Mouse (Mus musculus): ENCODE results near the gene Apip. TPM values are rescaled to one million over a fixed set of nuclear protein-coding genes. Genes with fewer than 3 reads are reported as not detected.

The Apip gene
- polyA plus RNA-seq, 1 experiment from 2014 or later, result 85.0 TPM

DNA sequence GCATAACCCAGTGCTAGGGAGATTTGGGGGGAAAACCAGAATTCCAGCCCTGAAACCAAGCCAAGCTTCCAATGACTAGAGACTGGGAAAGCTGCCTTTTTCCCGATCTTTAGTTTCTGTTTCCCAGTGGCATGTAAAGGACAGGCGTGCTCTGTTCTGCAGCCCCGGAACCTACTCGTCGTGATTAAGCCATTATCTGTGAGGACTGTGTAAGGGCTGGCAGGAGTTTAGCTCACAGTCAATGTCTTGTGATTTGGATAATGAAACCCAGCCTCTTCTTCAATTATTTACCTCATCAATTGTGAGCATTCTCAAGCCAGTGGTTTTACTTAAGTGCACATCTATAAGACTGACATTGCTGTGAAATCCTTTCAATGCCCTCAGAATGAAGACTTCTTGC, 43.7 kb downstream of the Apip start:
- no peak for DNase-seq (ENCODE audit: low spot score)
- Histone ChIP-seq H3K4me2 (ENCODE audit: low read depth, low read length) (no peak overlapping the region), H3K4me3 (ENCODE audit: low read depth, low read length) (no peak overlapping the region), H3K9ac (replicated peaks; ENCODE audit: low read length) (no peak overlapping the region), H3K36me3 (replicated peaks; ENCODE audit: control insufficient read depth, insufficient read depth, low read depth, low read length) (no peaks in the 10 kb centered on the region), H3K9me3 (replicated peaks; ENCODE audit: control insufficient read depth, low read length) (no peaks in the 10 kb centered on the region), H3K4me1 (ENCODE audit: control insufficient read depth, insufficient read depth, low read length) (no peaks in the 10 kb centered on the region), H3K27me3 (ENCODE audit: control insufficient read depth, insufficient read depth, low read length) (no peaks in the 10 kb centered on the region), H3K27ac (replicated peaks; ENCODE audit: low read depth, low read length) (no peak overlapping the region)
- no peak for ATAC-seq (replicated peaks; ENCODE audit: insufficient number of reproducible peaks, low FRiP score, low TSS enrichment, low read depth)
- WGBS, result 76% methylated on average over 5 of the region's 5 CpGs

DNA sequence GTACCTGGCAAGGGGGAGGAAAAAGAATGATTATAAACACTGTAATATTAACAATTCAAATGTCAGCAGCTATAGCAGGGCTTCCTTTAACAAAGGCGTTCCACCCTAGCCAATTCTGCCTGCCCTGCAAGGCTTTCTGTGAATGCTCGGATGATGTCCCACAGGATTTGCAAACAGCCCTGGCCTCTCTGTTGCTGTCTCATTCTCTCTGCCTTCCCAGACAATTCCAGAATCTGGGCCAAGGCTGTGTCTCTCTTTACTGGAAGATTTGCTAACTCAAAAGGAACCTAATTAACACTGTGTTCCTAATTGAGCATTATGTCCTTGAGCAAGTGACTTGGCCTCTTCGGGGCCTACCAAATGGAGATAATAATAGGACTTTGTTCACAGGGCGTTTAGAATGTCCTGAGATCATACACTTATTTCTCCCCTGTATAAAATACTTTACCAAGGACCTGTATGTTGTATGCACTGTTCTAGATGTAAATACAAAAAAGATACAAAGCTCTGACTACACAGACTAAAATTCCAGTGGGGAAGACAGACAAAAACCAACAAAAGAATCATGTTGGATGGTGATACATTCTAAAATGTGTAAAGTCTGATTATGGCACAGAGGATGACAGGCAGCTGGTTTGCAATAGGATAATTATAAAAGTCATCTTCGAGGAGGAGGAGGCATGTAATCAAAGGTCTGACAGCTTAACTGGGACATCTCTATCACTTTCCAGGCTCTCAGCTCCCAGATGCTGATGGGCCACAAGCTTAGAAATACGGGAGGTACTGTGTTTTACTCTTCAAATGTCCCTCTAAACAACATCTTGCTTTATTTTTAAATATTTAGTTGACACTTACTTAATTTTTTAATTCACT, 45.1 kb downstream of the Apip start:
- 67% methylated on average over 6 of the region's 6 CpGs for WGBS
- H3K4me3 ChIP-seq (ENCODE audit: low read depth, low read length), result no peak overlapping the region
- H3K36me3 ChIP-seq (replicated peaks; ENCODE audit: control insufficient read depth, insufficient read depth, low read depth, low read length), result no peaks in the 10 kb centered on the region
- no peak overlapping the region for H3K27ac ChIP-seq (replicated peaks; ENCODE audit: low read depth, low read length)
- no peaks in the 10 kb centered on the region for H3K9me3 ChIP-seq (replicated peaks; ENCODE audit: control insufficient read depth, low read length)
- ATAC-seq (replicated peaks; ENCODE audit: insufficient number of reproducible peaks, low FRiP score, low TSS enrichment, low read depth) (no peak), DNase-seq (ENCODE audit: low spot score) (no peak)
- no peaks in the 10 kb centered on the region for H3K4me1 ChIP-seq (ENCODE audit: control insufficient read depth, insufficient read depth, low read length)
- no peaks in the 10 kb centered on the region for H3K27me3 ChIP-seq (ENCODE audit: control insufficient read depth, insufficient read depth, low read length)
- H3K4me2 ChIP-seq (ENCODE audit: low read depth, low read length), result no peak overlapping the region
- H3K9ac ChIP-seq (replicated peaks; ENCODE audit: low read length), result no peak overlapping the region

DNA sequence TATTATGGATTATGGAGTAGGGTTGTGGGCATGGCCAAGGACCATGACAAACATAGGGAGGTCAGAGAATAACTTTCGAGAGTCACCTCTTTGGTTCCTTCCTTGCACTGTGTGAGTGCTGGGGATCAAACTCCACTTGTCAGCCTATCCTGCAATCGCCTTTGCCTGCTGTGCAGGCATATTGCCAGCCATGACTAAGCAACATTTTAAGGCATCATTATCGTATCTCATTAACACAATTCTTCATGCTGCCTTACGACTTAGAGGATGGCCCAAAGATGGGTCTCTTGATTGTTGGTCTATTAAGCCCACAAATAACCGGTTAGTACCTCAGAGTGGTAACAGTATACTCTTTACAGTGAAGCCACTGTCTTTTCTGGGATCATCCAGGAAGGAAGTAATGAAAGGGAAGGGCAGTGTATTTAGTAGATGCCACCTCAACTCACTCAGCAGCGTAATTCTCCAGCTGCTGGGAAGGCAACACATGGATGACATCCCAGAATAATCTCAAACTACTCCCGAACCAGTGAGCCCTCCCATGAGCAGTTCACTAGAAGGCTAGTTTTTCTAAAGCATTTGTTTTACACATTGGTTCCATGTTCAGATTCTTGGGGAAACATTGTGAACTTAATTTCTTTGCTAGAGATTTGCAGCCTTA, 45.9 kb downstream of the Apip start:
- H3K27me3 ChIP-seq (ENCODE audit: control insufficient read depth, insufficient read depth, low read length), result no peaks in the 10 kb centered on the region
- no peaks in the 10 kb centered on the region for H3K9me3 ChIP-seq (replicated peaks; ENCODE audit: control insufficient read depth, low read length)
- DNase-seq (ENCODE audit: low spot score) (no peak), ATAC-seq (replicated peaks; ENCODE audit: insufficient number of reproducible peaks, low FRiP score, low TSS enrichment, low read depth) (no peak)
- WGBS, result 86% methylated on average over 7 of the region's 7 CpGs
- H3K9ac ChIP-seq (replicated peaks; ENCODE audit: low read length), result no peak overlapping the region
- H3K4me2 ChIP-seq (ENCODE audit: low read depth, low read length), result no peak overlapping the region
- H3K4me3 ChIP-seq (ENCODE audit: low read depth, low read length), result no peak overlapping the region
- no peaks in the 10 kb centered on the region for H3K36me3 ChIP-seq (replicated peaks; ENCODE audit: control insufficient read depth, insufficient read depth, low read depth, low read length)
- no peak overlapping the region for H3K27ac ChIP-seq (replicated peaks; ENCODE audit: low read depth, low read length)
- H3K4me1 ChIP-seq (ENCODE audit: control insufficient read depth, insufficient read depth, low read length), result no peaks in the 10 kb centered on the region

DNA sequence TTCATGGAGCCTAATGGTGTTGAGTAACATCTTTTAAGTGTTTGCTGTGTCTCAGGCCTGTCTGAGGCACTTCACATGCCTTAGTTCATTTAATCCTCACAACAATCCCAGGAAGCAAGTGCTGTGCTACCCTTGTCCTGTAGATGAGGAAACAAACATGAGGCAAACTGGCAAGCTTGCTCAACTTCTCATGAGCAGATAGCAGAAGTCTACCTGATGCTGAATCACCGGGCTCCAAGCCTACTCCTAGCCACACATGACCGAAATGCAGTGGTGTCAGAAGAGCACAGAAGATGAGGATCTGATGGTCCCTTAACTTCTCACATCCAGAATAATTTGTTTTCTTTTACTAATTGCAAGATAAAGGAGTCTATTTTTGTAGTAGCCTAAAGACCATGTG, 56.2 kb downstream of the Apip start:
- Histone ChIP-seq H3K27ac (replicated peaks; ENCODE audit: low read depth, low read length) (no peak overlapping the region), H3K9me3 (replicated peaks; ENCODE audit: control insufficient read depth, low read length) (no peaks in the 10 kb centered on the region), H3K4me2 (ENCODE audit: low read depth, low read length) (no peak overlapping the region), H3K9ac (replicated peaks; ENCODE audit: low read length) (no peak overlapping the region), H3K36me3 (replicated peaks; ENCODE audit: control insufficient read depth, insufficient read depth, low read depth, low read length) (no peaks in the 10 kb centered on the region), H3K4me1 (ENCODE audit: control insufficient read depth, insufficient read depth, low read length) (no peaks in the 10 kb centered on the region), H3K4me3 (ENCODE audit: low read depth, low read length) (no peak overlapping the region), H3K27me3 (ENCODE audit: control insufficient read depth, insufficient read depth, low read length) (no peaks in the 10 kb centered on the region)
- WGBS, result 88% methylated on average over 2 of the region's 2 CpGs
- DNase-seq (ENCODE audit: low spot score) (no peak), ATAC-seq (replicated peaks; ENCODE audit: insufficient number of reproducible peaks, low FRiP score, low TSS enrichment, low read depth) (no peak)

DNA sequence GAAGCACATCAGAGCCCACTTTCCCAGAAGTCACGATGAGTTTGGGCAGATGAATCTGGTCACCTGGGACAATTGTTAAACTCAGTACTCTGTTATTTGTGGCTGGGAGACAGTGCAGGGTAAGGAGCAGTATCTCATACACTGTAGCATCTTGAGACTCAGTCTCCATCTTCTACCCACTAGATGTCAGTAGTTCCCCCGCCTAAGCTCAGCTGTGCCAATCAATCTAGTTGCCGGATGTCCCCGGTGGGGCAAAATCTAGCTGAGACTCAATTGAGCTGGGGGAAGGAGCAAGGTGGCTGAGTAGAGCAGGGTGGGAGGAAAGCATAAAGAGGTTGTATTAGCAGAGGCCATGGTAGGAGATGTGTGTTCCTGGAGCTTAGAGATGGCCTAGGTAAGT, 57.7 kb downstream of the Apip start:
- Histone ChIP-seq H3K9ac (replicated peaks; ENCODE audit: low read length) (no peak overlapping the region), H3K36me3 (replicated peaks; ENCODE audit: control insufficient read depth, insufficient read depth, low read depth, low read length) (no peaks in the 10 kb centered on the region), H3K4me2 (ENCODE audit: low read depth, low read length) (no peak overlapping the region), H3K27ac (replicated peaks; ENCODE audit: low read depth, low read length) (no peak overlapping the region), H3K4me1 (ENCODE audit: control insufficient read depth, insufficient read depth, low read length) (no peaks in the 10 kb centered on the region), H3K9me3 (replicated peaks; ENCODE audit: control insufficient read depth, low read length) (no peaks in the 10 kb centered on the region), H3K4me3 (ENCODE audit: low read depth, low read length) (no peak overlapping the region), H3K27me3 (ENCODE audit: control insufficient read depth, insufficient read depth, low read length) (no peaks in the 10 kb centered on the region)
- no peak for ATAC-seq (replicated peaks; ENCODE audit: insufficient number of reproducible peaks, low FRiP score, low TSS enrichment, low read depth)
- peak; percentile 21 for DNase-seq (ENCODE audit: low spot score)
- 29% methylated on average over 4 of the region's 4 CpGs for WGBS

DNA sequence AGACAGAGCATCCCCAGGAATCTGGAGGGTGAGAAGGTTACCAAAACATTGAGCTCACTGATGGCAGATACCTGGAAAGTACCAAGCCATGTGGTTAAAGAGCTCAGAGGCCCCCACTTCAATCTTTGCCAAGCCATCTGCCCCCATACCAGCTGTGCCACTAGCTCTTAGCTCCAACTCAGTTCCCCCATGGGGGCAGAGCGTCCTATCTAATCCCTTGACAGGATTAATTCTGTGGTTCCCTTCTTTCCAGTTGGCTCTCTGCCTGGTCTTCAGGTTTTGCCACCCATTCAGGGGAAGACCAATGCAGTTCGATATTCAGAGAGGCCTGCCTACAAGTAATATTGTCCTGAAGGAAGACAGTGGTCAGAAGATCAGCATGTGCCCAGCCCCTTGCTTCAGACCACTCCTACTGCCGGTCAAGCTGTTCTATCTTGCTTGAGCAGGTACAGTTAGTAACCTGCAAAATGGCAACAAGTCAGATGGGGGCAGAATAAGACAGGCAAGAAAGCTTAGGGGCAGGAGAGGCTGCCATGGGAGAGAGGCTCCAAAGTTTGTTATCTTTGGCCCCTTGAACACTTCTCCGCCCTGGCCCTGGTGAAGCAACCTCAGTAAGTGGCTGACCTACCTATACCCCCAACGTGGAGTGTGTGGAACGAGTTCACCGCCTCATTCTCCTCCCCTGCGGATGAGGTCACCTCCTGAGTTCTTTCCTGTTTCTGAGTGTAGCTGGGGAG, 65.2 kb downstream of the Apip start:
- Histone ChIP-seq H3K36me3 (replicated peaks; ENCODE audit: control insufficient read depth, insufficient read depth, low read depth, low read length) (no peaks in the 10 kb centered on the region), H3K9ac (replicated peaks; ENCODE audit: low read length) (no peak overlapping the region), H3K4me1 (ENCODE audit: control insufficient read depth, insufficient read depth, low read length) (no peaks in the 10 kb centered on the region), H3K9me3 (replicated peaks; ENCODE audit: control insufficient read depth, low read length) (no peaks in the 10 kb centered on the region), H3K27me3 (ENCODE audit: control insufficient read depth, insufficient read depth, low read length) (no peaks in the 10 kb centered on the region), H3K27ac (replicated peaks; ENCODE audit: low read depth, low read length) (no peak overlapping the region), H3K4me3 (ENCODE audit: low read depth, low read length) (no peak overlapping the region), H3K4me2 (ENCODE audit: low read depth, low read length) (no peak overlapping the region)
- DNase-seq (ENCODE audit: low spot score) (no peak), ATAC-seq (replicated peaks; ENCODE audit: insufficient number of reproducible peaks, low FRiP score, low TSS enrichment, low read depth) (no peak)
- 73% methylated on average over 8 of the region's 8 CpGs for WGBS

Data from embryonic facial prominence, embryonic 11.5 days (tissue).